Mouse (Mus musculus) limb, embryonic 11.5 days (tissue): ENCODE results near the gene Oosp2. TPM values are rescaled to one million over a fixed set of nuclear protein-coding genes. Genes with fewer than 3 reads are reported as not detected.

Source experiments
- ATAC-seq: fragments of 200-750 bp; cut with Nextera tagmentation; 2 replicates; pipeline ENCODE4 v1.8.0; 2017; ENCODE audit warnings: low read depth; ENCODE audit not compliant: insufficient number of reproducible peaks, low FRiP score, low TSS enrichment
- DNase-seq: peaks from one replicate; pipeline ENCODE4 v3.0.0-alpha.2; 2015; ENCODE audit warnings: low spot score
- H3K27ac ChIP-seq: fragments of 300-500 bp; sonication (generic); replicated peaks from 2 replicates; pipeline ENCODE4 v1.5.1; 2014; ENCODE audit warnings: low read depth, mild to moderate bottlenecking, low read length
- H3K27me3 ChIP-seq: fragments of 300-500 bp; sonication (generic); 2 replicates; pipeline ENCODE4 v1.6.1; 2014; ENCODE audit warnings: mild to moderate bottlenecking, low read length, mixed read lengths; ENCODE audit not compliant: control insufficient read depth, insufficient read depth
- H3K36me3 ChIP-seq: fragments of 300-500 bp; sonication (generic); 2 replicates; pipeline ENCODE4 v1.6.1; 2014; ENCODE audit warnings: mild to moderate bottlenecking, low read length, moderate library complexity, mixed read lengths; ENCODE audit not compliant: control insufficient read depth, insufficient read depth
- H3K4me1 ChIP-seq: fragments of 300-500 bp; sonication (generic); 2 replicates; pipeline ENCODE4 v1.6.1; 2014; ENCODE audit warnings: low read length, mixed read lengths; ENCODE audit not compliant: control insufficient read depth, insufficient read depth
- H3K4me2 ChIP-seq: fragments of 300-500 bp; sonication (generic); 2 replicates; pipeline ENCODE4 v1.6.1; 2014; ENCODE audit warnings: low read depth, mild to moderate bottlenecking, moderate library complexity; ENCODE audit not compliant: severe bottlenecking
- H3K4me3 ChIP-seq: fragments of 300-500 bp; sonication (generic); 2 replicates; pipeline ENCODE4 v1.5.1; 2014; ENCODE audit warnings: low read depth, low read length
- H3K9ac ChIP-seq: fragments of 300-500 bp; sonication (generic); 2 replicates; pipeline ENCODE4 v1.6.1; 2014; ENCODE audit warnings: mild to moderate bottlenecking, low read length
- H3K9me3 ChIP-seq: fragments of 300-500 bp; sonication (generic); 2 replicates; pipeline ENCODE4 v1.6.1; 2016; ENCODE audit warnings: low read length; ENCODE audit not compliant: control insufficient read depth
- WGBS: fragments of 180-500 bp; shearing (Covaris S2); extraction: QIAGEN DNeasy Blood & Tissue Kit; methylation state at CpG from one replicate; pipeline ENCODE4 v1.1.7; 2014; 5-methylcytosine and 5-hydroxymethylcytosine counted together
- polyA plus RNA-seq: library from polyadenylated mRNA; unstranded; fragments of >200 nt; fragmentation: Nextera tagmentation; extraction: Ambion mirVana; gene quantifications from 2 replicates; pipeline ENCODE4 v1.2.1, GENCODE M21; 2014

Oosp2 gene
- polyA plus RNA-seq, 1 experiment from 2014 or later: not detected

DNA sequence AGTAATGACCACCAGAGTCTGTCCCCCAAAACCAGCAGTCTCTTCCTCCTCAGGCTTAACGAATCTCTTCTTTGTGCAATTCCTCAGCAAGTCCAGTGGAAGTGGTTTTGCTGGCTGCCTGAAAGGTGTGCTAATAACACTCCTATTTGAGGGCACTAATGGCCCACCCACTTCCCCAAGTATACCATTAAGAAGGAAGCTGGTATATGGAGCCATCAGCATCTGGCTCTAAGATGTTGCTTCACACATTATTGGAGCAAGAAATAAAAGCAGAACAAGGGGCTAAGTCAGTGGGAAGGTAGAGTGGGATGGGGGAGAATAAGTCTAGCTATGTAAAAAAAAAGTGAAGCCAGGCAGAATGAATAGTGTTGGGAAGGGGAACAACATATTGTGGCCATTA lies 19.6 kb downstream of the Oosp2 start, which contains the start of gene Ms4a3:
Ms4a3 (minus strand) TSS at position 120 of the 400 bp plus-strand sequence.
- no peaks in the 10 kb centered on the region for H3K27me3 ChIP-seq
- H3K27ac ChIP-seq: no peak within 1 kb of the TSS
- no peaks in the 10 kb centered on the region for H3K4me1 ChIP-seq
- no peaks in the 10 kb centered on the region for H3K36me3 ChIP-seq
- 62% methylated on average over 1 of the region's 1 CpGs for WGBS
- H3K9me3 ChIP-seq: no peaks in the 10 kb centered on the region
- no peak within 1 kb of the TSS for H3K9ac ChIP-seq
- no peak within 1 kb of the TSS for H3K4me2 ChIP-seq
- no peak within 1 kb of the TSS for H3K4me3 ChIP-seq
- DNase-seq: no peak
- ATAC-seq: no peak

DNA sequence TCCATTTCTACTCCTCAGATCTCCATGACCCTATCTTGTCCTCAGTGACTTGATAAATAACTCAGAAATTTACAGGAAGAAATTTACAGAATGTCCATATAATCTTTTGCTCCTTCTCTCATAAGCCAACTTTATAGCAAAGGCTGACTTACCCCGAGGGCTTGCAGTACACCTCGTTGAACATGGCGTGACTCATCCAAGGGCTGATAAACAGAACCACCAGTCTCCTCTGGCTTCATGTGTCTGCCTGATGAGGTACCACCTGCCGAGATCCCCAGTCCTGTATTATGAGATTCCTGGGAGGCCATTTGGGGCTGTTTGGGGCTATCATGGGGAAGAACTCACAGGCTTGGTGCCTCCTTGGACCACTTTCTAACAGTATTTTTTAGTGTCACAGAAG lies 21.3 kb downstream of the Oosp2 start:
- H3K4me2 ChIP-seq: no peak overlapping the region
- H3K4me3 ChIP-seq: no peak overlapping the region
- H3K27me3 ChIP-seq: no peaks in the 10 kb centered on the region
- H3K9ac ChIP-seq: no peak overlapping the region
- WGBS: 81% methylated on average over 4 of the region's 4 CpGs
- DNase-seq (no peak), ATAC-seq (no peak)
- H3K4me1 ChIP-seq: no peaks in the 10 kb centered on the region
- H3K9me3 ChIP-seq: no peaks in the 10 kb centered on the region
- H3K36me3 ChIP-seq: no peaks in the 10 kb centered on the region
- no peak overlapping the region for H3K27ac ChIP-seq

DNA sequence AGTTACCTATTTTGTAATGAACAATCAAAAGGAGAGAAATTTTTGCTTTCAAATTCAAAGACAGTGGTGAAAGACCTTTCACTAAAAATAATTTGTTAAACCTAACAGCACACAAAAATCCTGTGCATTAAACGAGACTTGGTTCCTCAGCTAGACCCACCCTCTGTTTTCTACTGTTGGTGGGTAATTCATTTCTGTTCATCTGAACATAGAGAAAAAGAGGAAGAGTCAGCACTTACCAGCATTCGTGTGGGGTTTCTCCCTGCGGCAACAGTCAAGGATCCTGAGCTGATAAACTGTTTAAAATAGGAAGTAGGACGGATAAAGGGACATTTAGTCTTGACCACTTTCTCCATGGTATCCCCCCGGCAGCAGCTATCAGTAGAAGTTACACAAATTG lies 24.8 kb downstream of the Oosp2 start:
- no peak for DNase-seq
- whole genome bisulfite sequencing: 84% methylated on average over 5 of the region's 5 CpGs
- H3K9me3 ChIP-seq: no peaks in the 10 kb centered on the region

DNA sequence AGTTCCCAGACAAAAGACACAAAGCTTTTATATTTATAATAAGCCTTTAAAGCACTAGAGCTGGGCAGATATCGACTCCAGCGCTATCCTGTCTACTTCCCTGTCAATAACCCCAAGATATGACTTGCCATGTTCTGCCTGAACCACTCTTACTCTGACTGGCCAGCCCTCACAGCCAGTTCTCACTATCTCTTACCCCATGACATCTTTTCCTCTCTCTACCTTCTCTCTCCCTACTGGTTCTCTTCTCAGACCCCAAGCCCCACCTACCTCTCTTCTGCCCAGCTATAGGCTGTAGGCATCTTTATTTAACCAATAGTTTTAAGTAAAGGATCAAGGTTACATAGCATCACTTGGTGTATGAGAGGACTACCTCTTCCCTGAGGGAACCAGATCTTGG lies 26.0 kb downstream of the Oosp2 start:
- ATAC-seq (no peak), DNase-seq (no peak)
- 94% methylated on average over 2 of the region's 2 CpGs for WGBS
- no peaks in the 10 kb centered on the region for H3K36me3 ChIP-seq
- H3K27me3 ChIP-seq: no peaks in the 10 kb centered on the region
- H3K4me3 ChIP-seq: no peak overlapping the region
- H3K9me3 ChIP-seq: no peaks in the 10 kb centered on the region
- no peaks in the 10 kb centered on the region for H3K4me1 ChIP-seq
- no peak overlapping the region for H3K4me2 ChIP-seq
- H3K27ac ChIP-seq: no peak overlapping the region
- H3K9ac ChIP-seq: no peak overlapping the region

More for the DNA sequence above, 24.8 kb downstream of the Oosp2 start:
- no peaks in the 10 kb centered on the region for H3K4me1 ChIP-seq
- no peak overlapping the region for H3K4me3 ChIP-seq
- H3K36me3 ChIP-seq: no peaks in the 10 kb centered on the region
- H3K27me3 ChIP-seq: no peaks in the 10 kb centered on the region
- no peak overlapping the region for H3K27ac ChIP-seq
- ATAC-seq: no peak
- H3K4me2 ChIP-seq: no peak overlapping the region
- H3K9ac ChIP-seq: no peak overlapping the region

DNA sequence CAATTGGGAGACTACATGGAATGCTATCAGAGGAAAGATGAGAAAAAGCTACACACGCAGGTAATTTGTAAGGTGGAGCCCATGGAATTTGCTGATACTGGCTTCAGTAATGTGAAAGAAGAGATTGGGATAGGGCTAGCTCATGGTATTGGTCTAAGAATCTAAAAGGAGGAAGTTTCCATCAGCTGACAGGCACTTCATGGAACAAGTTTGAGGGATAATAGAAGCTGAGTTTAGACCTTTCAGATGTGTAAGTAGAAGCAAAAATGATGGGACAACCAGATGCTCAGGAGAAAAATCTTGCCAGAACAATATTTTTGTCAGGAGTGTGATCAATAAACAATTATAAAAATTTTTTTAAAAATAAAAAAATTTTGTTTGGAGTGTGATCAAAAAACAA lies 26.6 kb downstream of the Oosp2 start:
- H3K4me3 ChIP-seq: no peak overlapping the region
- DNase-seq: no peak
- H3K4me2 ChIP-seq: no peak overlapping the region
- WGBS: 92% methylated on average over 1 of the region's 1 CpGs
- no peaks in the 10 kb centered on the region for H3K9me3 ChIP-seq
- no peak overlapping the region for H3K27ac ChIP-seq
- no peaks in the 10 kb centered on the region for H3K36me3 ChIP-seq
- no peaks in the 10 kb centered on the region for H3K4me1 ChIP-seq
- H3K9ac ChIP-seq: no peak overlapping the region
- ATAC-seq: no peak
- H3K27me3 ChIP-seq: no peaks in the 10 kb centered on the region

DNA sequence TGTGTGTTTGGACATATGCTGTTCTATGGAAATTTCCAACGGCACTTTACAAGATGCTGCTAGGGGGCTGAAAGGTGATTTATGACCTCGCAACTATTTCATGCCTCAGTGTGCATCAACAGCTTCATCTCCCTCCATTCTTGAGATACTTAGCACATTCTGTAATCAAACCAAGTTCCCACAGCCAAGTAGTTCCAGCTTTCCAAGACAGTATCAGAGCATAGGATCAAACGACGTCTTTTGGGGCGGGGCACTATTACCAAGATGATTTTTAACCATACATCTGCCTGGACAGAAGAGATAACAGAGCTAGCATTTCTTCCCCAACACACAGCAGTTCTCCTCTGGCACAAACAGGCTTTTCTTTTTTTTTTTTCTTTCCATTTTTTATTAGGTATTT lies 35.1 kb downstream of the Oosp2 start:
- H3K27me3 ChIP-seq: no peaks in the 10 kb centered on the region
- ATAC-seq (no peak), DNase-seq (no peak)
- H3K4me3 ChIP-seq: no peak overlapping the region
- no peaks in the 10 kb centered on the region for H3K36me3 ChIP-seq
- no peak overlapping the region for H3K9ac ChIP-seq
- no peak overlapping the region for H3K4me2 ChIP-seq
- no peak overlapping the region for H3K27ac ChIP-seq
- H3K4me1 ChIP-seq: no peaks in the 10 kb centered on the region
- no peaks in the 10 kb centered on the region for H3K9me3 ChIP-seq
- 72% methylated on average over 5 of the region's 5 CpGs for WGBS

DNA sequence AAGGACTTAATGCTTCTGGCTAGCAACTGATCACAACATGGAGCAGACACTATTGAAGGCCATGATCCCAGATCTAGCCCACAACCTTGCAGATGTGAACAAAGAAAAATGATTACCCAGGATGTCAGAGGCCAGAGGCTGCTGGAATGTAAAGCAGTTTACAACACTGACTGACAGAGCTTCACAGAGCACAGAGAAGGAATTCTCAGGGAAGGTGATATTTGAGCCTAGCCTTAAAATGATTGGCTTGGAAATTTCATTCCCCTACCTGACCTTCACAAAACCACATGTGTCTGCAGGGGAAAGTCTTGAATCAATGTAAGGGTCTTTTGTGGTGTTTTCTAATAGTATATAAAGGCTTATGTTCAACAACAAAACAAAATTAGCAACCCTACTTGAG lies 35.6 kb downstream of the Oosp2 start:
- no peak overlapping the region for H3K9ac ChIP-seq
- no peaks in the 10 kb centered on the region for H3K36me3 ChIP-seq
- H3K27ac ChIP-seq: no peak overlapping the region
- no peak for DNase-seq
- no peaks in the 10 kb centered on the region for H3K9me3 ChIP-seq
- no peaks in the 10 kb centered on the region for H3K27me3 ChIP-seq
- H3K4me2 ChIP-seq: no peak overlapping the region
- H3K4me3 ChIP-seq: no peak overlapping the region
- no peak for ATAC-seq
- H3K4me1 ChIP-seq: no peaks in the 10 kb centered on the region

DNA sequence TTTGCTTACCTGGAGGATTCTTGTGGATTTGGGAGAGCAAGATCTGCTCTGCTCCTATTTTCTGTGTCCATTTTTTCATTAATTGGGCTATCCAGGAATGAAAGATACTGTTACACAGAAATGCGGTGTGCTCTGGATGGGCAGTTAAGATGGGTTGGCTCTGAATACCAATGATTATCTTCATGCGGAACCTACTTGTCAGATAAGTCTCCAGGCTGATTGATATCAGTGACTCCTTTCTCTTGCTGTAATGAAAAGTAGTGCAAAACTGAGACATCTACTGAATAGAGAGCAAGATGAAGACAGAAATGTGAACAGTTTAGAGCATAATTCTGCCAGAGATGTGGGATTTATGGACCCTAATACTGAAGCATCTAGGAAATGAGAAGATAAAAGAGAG lies 36.8 kb downstream of the Oosp2 start, which contains the start of gene Ms4a2:
Ms4a2 (minus strand) TSS at position 169 of the 400 bp plus-strand sequence.
- no peak within 1 kb of the TSS for H3K27ac ChIP-seq
- ATAC-seq (no peak), DNase-seq (no peak)
- no peaks in the 10 kb centered on the region for H3K9me3 ChIP-seq
- no peaks in the 10 kb centered on the region for H3K4me1 ChIP-seq
- H3K4me3 ChIP-seq: no peak within 1 kb of the TSS
- no peak within 1 kb of the TSS for H3K9ac ChIP-seq
- H3K36me3 ChIP-seq: no peaks in the 10 kb centered on the region
- H3K27me3 ChIP-seq: no peaks in the 10 kb centered on the region
- WGBS: 87% methylated on average over 2 of the region's 2 CpGs
- H3K4me2 ChIP-seq: no peak within 1 kb of the TSS

DNA sequence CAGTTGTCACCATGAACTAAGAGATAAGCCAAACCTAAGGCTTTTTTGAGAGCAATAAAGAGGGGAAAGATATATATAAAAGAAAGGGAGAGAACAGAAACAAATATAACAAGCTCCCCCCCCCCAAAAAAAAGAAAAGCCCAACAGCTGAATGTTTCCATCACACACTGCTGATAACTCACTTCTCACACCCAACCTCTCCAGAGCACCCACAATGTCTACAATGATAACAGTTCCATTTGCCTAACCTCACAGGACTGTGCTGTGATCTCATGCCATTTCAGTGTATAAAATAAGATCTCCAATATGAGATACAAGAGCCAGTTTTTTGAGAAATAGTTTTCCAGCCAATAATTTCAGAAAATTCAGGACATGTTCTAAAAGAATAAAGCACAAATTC lies 42.4 kb downstream of the Oosp2 start:
- no peaks in the 10 kb centered on the region for H3K27me3 ChIP-seq
- no peak overlapping the region for H3K9ac ChIP-seq
- H3K27ac ChIP-seq: no peak overlapping the region
- ATAC-seq (no peak), DNase-seq (no peak)
- no peak overlapping the region for H3K4me2 ChIP-seq
- H3K36me3 ChIP-seq: no peaks in the 10 kb centered on the region
- H3K4me1 ChIP-seq: no peaks in the 10 kb centered on the region
- no peak overlapping the region for H3K4me3 ChIP-seq
- no peaks in the 10 kb centered on the region for H3K9me3 ChIP-seq
